Mouse (Mus musculus) embryonic facial prominence, embryonic 15.5 days (tissue): ENCODE results near the gene Zfp595. TPM values are rescaled to one million over a fixed set of nuclear protein-coding genes. Genes with fewer than 3 reads are reported as not detected.
"Not testable (repeated sequence)": the region's sequence is repeated elsewhere in the genome, so short reads cannot be mapped to it uniquely, and the experiment has no call there.

Experiments used
- ATAC-seq: fragments of 200-750 bp; cut with Nextera tagmentation; 2 replicates; pipeline ENCODE4 v1.8.0; 2017; ENCODE audit warnings: low read depth, moderate TSS enrichment; ENCODE audit not compliant: insufficient number of reproducible peaks, low FRiP score, low TSS enrichment
- H3K27ac ChIP-seq: fragments of 300-500 bp; sonication (generic); replicated peaks from 2 replicates; pipeline ENCODE4 v1.5.1; 2015; ENCODE audit warnings: mild to moderate bottlenecking, inconsistent platforms
- H3K27me3 ChIP-seq: fragments of 300-500 bp; sonication (generic); 2 replicates; pipeline ENCODE4 v1.6.1; 2015; ENCODE audit warnings: inconsistent platforms
- H3K36me3 ChIP-seq: fragments of 300-500 bp; sonication (generic); 2 replicates; pipeline ENCODE4 v1.6.1; 2015; ENCODE audit warnings: mild to moderate bottlenecking, inconsistent platforms
- H3K4me1 ChIP-seq: fragments of 300-500 bp; sonication (generic); 2 replicates; pipeline ENCODE4 v1.6.1; 2015; ENCODE audit warnings: inconsistent platforms
- H3K4me2 ChIP-seq: fragments of 300-500 bp; sonication (generic); replicated peaks from 2 replicates; pipeline ENCODE4 v1.6.1; 2015; ENCODE audit warnings: mild to moderate bottlenecking, inconsistent platforms
- H3K4me3 ChIP-seq: fragments of 300-500 bp; sonication (generic); replicated peaks from 2 replicates; pipeline ENCODE4 v1.5.1; 2015; ENCODE audit warnings: mild to moderate bottlenecking, inconsistent platforms
- H3K9ac ChIP-seq: fragments of 300-500 bp; sonication (generic); 2 replicates; pipeline ENCODE4 v1.6.1; 2015; ENCODE audit warnings: inconsistent platforms
- H3K9me3 ChIP-seq: fragments of 300-500 bp; sonication (generic); replicated peaks from 2 replicates; pipeline ENCODE4 v1.6.1; 2016; ENCODE audit warnings: inconsistent platforms
- WGBS: fragments of 180-500 bp; shearing (Covaris S2); methylation state at CpG from one replicate; pipeline ENCODE4 v1.1.7; 2015; 5-methylcytosine and 5-hydroxymethylcytosine counted together
- polyA plus RNA-seq: library from polyadenylated mRNA; unstranded; fragments of >200 nt; fragmentation: Nextera tagmentation; extraction: Ambion mirVana; gene quantifications from 2 replicates; pipeline ENCODE4 v1.2.1, GENCODE M21; 2015

The Zfp595 gene
- 2.1 and 2.6 TPM in 2 replicates for polyA plus RNA-seq

- H3K4me3 ChIP-seq, result peak within 1 kb of the TSS; percentile 60
- peak within 1 kb of the TSS; percentile 42 for H3K9ac ChIP-seq
- peaks cover 6% of the 10 kb centered on the region; the same call in 1 of the 2 replicates for H3K4me1 ChIP-seq
- peak; percentile 91 for ATAC-seq
- no peaks in the 10 kb centered on the region for H3K9me3 ChIP-seq
- H3K36me3 ChIP-seq, result no peaks in the 10 kb centered on the region
- H3K4me2 ChIP-seq, result peak within 1 kb of the TSS; percentile 80
- H3K27me3 ChIP-seq, result no peaks in the 10 kb centered on the region
- 11% methylated on average over 17 of the region's 17 CpGs for WGBS
- H3K27ac ChIP-seq, result peak within 1 kb of the TSS; percentile 79
These were observed at the start of gene Zfp595 for GRCm38 (mm10) chr13:67332019-67332724. Gene Zfp595 (minus strand): TSS chr13:67332570.

- not testable (repeated sequence) for H3K4me2 ChIP-seq, H3K27ac ChIP-seq, H3K36me3 ChIP-seq, H3K9ac ChIP-seq, H3K27me3 ChIP-seq, H3K4me3 ChIP-seq, H3K9me3 ChIP-seq, H3K4me1 ChIP-seq, ATAC-seq
- WGBS, result 75% methylated on average over 3 of the region's 3 CpGs
These were observed 43.9 kb upstream of the Zfp595 start for GRCm38 (mm10) chr13:67376255-67376654.

- ATAC-seq, result peak; percentile 88
- 16% methylated on average over 13 of the region's 15 CpGs for WGBS
- peak within 1 kb of the TSS; percentile 24; the same call in 1 of the 2 replicates for H3K9ac ChIP-seq
These were observed 42.9 kb upstream of the Zfp595 start, which contains the start of the genes Gm28041 and Zfp456 for GRCm38 (mm10) chr13:67375050-67375911. Gene Gm28041 (minus strand): TSS chr13:67375733. Gene Zfp456 (minus strand): TSS chr13:67375810.

GRCm38 (mm10) chr13:67360131-67360744, 27.9 kb upstream of the Zfp595 start, which contains the start of the genes Gm28044 and Zfp953:
Gene Gm28044 (minus strand): TSS chr13:67360536.
Gene Zfp953 (minus strand): TSS chr13:67360605.
- peak; percentile 80; the same call in 1 of the 2 replicates for ATAC-seq
- under 1% methylated on average over 15 of the region's 15 CpGs for WGBS
- no peaks in the 10 kb centered on the region for H3K27me3 ChIP-seq
- H3K9me3 ChIP-seq, result no peaks in the 10 kb centered on the region
- H3K9ac ChIP-seq, result peak within 1 kb of the TSS; percentile 62
- peak within 1 kb of the TSS; percentile 59 for H3K27ac ChIP-seq
- H3K4me2 ChIP-seq, result peak within 1 kb of the TSS; percentile 73
- no peaks in the 10 kb centered on the region for H3K36me3 ChIP-seq
- H3K4me3 ChIP-seq, result peak within 1 kb of the TSS; percentile 69
- peaks cover 4% of the 10 kb centered on the region; the same call in 1 of the 2 replicates for H3K4me1 ChIP-seq

More at GRCm38 (mm10) chr13:67375050-67375911, 42.9 kb upstream of the Zfp595 start, which contains the start of the genes Gm28041 and Zfp456:
- H3K4me3 ChIP-seq, result peak within 1 kb of the TSS; percentile 49
- not testable (repeated sequence) for H3K4me1 ChIP-seq, H3K9me3 ChIP-seq, H3K27me3 ChIP-seq, H3K36me3 ChIP-seq, H3K27ac ChIP-seq
- peak within 1 kb of the TSS; percentile 56 for H3K4me2 ChIP-seq

- H3K4me1 ChIP-seq, result no peaks in the 10 kb centered on the region
- no peaks in the 10 kb centered on the region for H3K9me3 ChIP-seq
- no peak overlapping the region for H3K9ac ChIP-seq
- no peaks in the 10 kb centered on the region for H3K27me3 ChIP-seq
- H3K27ac ChIP-seq, result no peak overlapping the region
- no peak for ATAC-seq
- H3K36me3 ChIP-seq, result no peaks in the 10 kb centered on the region
- H3K4me2 ChIP-seq, result no peak overlapping the region
- no peak overlapping the region for H3K4me3 ChIP-seq
These were observed 19.5 kb upstream of the Zfp595 start for GRCm38 (mm10) chr13:67351854-67352253.

- no peak for ATAC-seq
- no peaks in the 10 kb centered on the region for H3K4me1 ChIP-seq
- no peaks in the 10 kb centered on the region for H3K9me3 ChIP-seq
- H3K4me3 ChIP-seq, result no peak overlapping the region
- H3K9ac ChIP-seq, result no peak overlapping the region
- no peak overlapping the region for H3K27ac ChIP-seq
- no peaks in the 10 kb centered on the region for H3K27me3 ChIP-seq
- 0 out of 2 replicates have a peak, but pooled peaks cover 8% of the 10 kb centered on the region for H3K36me3 ChIP-seq
- H3K4me2 ChIP-seq, result no peak overlapping the region
- 85% methylated on average over 2 of the region's 2 CpGs for WGBS
These were observed 11.1 kb upstream of the Zfp595 start for GRCm38 (mm10) chr13:67343422-67343821.

GRCm38 (mm10) chr13:67332877-67333276, 507 bp upstream of the Zfp595 start:
- peak; percentile 54; the same call in 1 of the 2 replicates for ATAC-seq
- Histone ChIP-seq H3K4me1 (peaks cover 6% of the 10 kb centered on the region; the same call in 1 of the 2 replicates), H3K27me3 (no peaks in the 10 kb centered on the region), H3K36me3 (no peaks in the 10 kb centered on the region), H3K27ac (peak overlapping the region; percentile 79), H3K4me2 (peak overlapping the region; percentile 80), H3K9ac (peak overlapping the region; percentile 42; the same call in 1 of the 2 replicates), H3K4me3 (peak overlapping the region; percentile 60), H3K9me3 (no peaks in the 10 kb centered on the region)
- 67% methylated on average over 1 of the region's 1 CpGs for WGBS

GRCm38 (mm10) chr13:67306718-67307117, 25.7 kb downstream of the Zfp595 start:
- Histone ChIP-seq H3K27ac (no peak overlapping the region), H3K9me3 (no peaks in the 10 kb centered on the region), H3K36me3 (no peaks in the 10 kb centered on the region), H3K4me3 (peak overlapping the region; percentile 63), H3K4me2 (peak overlapping the region; percentile 85), H3K9ac (peak overlapping the region; percentile 69; the same call in 1 of the 2 replicates), H3K4me1 (peaks cover 7% of the 10 kb centered on the region), H3K27me3 (no peaks in the 10 kb centered on the region)
- ATAC-seq, result no peak
- WGBS, result 27% methylated on average over 5 of the region's 5 CpGs

- no peaks in the 10 kb centered on the region for H3K9me3 ChIP-seq
- H3K4me3 ChIP-seq, result peak within 1 kb of the TSS; percentile 63
- no peaks in the 10 kb centered on the region for H3K27me3 ChIP-seq
- H3K27ac ChIP-seq, result no peak within 1 kb of the TSS
- H3K4me2 ChIP-seq, result peak within 1 kb of the TSS; percentile 85
- no peaks in the 10 kb centered on the region for H3K36me3 ChIP-seq
- H3K4me1 ChIP-seq, result peaks cover 7% of the 10 kb centered on the region
- peak; percentile 97 for ATAC-seq
- 8% methylated on average over 16 of the region's 16 CpGs for WGBS
- H3K9ac ChIP-seq, result peak within 1 kb of the TSS; percentile 69
These were observed 26.3 kb downstream of the Zfp595 start, which contains the start of gene Zfp457 for GRCm38 (mm10) chr13:67305822-67306672. Gene Zfp457 (minus strand): TSS chr13:67306485.

- no peak within 1 kb of the TSS for H3K4me3 ChIP-seq
- H3K9me3 ChIP-seq, result no peaks in the 10 kb centered on the region
- no peak within 1 kb of the TSS for H3K4me2 ChIP-seq
- H3K4me1 ChIP-seq, result no peaks in the 10 kb centered on the region
- H3K27ac ChIP-seq, result no peak within 1 kb of the TSS
- H3K36me3 ChIP-seq, result no peaks in the 10 kb centered on the region
- ATAC-seq, result no peak
- WGBS, result 42% methylated on average over 7 of the region's 7 CpGs
- H3K9ac ChIP-seq, result no peak within 1 kb of the TSS
- no peaks in the 10 kb centered on the region for H3K27me3 ChIP-seq
These were observed 54.1 kb downstream of the Zfp595 start, which contains the start of gene Zfp458 for GRCm38 (mm10) chr13:67278314-67278713. Gene Zfp458 (minus strand): TSS chr13:67278466.
